Mouse (Mus musculus): ENCODE measurements around the gene Gm4302.
"Not testable (repeated sequence)": the region's sequence is repeated elsewhere in the genome, so short reads cannot be mapped to it uniquely, and the experiment has no call there.

- not testable (repeated sequence) for TF ChIP-seq CTCF (IDR thresholded peaks at IDR 0.05; ENCODE audit: insufficient read depth, low read length); POLR2A (IDR thresholded peaks at IDR 0.05; ENCODE audit: borderline replicate concordance, extremely low read depth, low read depth, low read length)
Observed at GRCm38 (mm10) chr10:100300106-100300505, 40.5 kb upstream of the Gm4302 start.
